Mouse (Mus musculus) induced T-regulatory cell, adult 2 months (primary cell): Measurements from ENCODE around the gene Gkap1.

ENCODE experiments used
- DNase-seq: peaks from one replicate; pipeline ENCODE4 v3.0.0-alpha.2; 2012; ENCODE audit warnings: low read depth

Gene Gkap1

DNA sequence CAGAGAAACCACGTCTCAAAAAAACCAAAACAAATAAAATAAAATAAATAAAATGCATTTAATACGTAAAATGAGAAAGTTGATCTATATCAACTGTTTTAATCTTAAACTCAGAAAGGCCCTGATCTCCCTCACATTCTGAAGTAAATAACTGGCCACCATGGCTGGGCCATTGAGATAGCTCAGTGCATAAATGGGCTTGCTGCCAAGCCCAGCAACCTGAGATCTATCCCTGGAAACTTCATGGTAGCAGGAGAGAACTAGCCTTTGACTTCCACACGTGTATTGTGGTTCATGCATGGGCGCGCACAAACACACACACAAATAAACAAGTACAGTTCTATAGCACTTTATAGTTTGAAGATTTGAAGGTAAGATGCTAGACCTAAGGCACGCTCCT, 74.2 kb downstream of the Gkap1 start:
- no peak for DNase-seq

DNA sequence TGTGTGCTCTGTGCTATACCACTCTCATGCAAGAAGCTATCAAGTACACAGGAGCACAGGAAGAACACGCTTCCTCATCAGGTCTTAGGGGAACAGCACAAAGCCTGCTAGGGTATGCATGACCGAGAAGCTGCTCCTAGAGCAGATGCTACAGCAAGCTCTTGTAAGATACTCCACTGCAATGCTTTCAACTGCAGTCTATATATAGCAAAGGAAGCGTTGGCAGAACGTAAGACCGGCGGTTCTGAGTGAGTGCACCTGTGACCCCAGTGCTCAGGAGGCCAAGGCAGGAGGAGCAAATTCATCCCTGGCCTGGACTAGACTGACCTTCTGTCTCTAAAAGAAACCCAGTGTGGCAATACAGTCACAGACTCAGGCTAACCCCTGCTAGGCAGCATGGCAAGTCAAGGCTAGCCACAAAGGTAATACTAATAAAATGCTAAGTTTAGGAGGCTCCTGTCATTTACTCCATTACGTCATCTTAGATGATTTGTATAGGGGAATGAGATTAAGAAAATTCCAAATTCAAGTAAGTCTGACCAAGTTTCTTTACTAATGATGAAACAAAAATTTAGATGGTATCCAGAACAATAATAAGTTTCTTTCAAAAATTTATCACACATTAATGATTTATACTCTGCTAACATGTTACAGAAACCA, 77.4 kb downstream of the Gkap1 start:
- no peak for DNase-seq

DNA sequence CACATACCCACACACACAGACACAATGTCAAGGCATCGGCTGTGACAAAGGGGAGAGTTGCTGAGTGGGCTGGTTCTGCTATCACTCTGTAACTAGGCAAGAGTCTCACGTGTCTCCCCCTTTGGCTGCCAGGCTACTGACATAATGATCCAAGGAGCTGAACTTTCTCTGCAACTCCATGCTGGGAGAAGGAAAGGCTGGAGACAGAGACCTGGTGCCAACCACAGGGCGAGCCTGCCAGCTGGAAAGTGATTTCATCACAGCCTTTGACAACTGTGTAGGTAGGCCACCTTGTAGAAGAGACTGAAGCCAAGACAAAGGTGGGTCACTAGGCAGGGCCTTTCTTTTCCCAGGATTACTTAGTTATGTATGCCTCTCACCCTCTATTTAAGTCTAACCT, 78.3 kb downstream of the Gkap1 start:
- no peak for DNase-seq

DNA sequence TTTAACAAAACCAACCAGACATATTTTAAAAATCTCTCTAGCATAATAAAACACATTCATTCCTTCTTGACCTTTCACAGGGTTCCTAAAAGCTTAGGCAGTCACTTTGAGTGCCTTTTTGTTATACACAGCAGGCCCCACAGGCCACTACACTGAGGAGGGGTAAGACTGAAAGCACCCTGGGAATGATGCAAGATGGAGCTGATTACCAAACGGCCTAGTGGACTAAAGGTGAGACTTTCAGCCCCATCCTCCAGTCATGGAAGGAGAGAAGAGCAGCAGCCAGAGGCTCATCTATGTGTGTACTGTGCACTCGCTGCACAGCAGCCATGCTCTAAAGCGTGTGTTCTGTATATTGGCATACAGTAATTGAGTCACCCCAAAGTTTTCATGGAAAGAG, 80.6 kb downstream of the Gkap1 start:
- no peak for DNase-seq

DNA sequence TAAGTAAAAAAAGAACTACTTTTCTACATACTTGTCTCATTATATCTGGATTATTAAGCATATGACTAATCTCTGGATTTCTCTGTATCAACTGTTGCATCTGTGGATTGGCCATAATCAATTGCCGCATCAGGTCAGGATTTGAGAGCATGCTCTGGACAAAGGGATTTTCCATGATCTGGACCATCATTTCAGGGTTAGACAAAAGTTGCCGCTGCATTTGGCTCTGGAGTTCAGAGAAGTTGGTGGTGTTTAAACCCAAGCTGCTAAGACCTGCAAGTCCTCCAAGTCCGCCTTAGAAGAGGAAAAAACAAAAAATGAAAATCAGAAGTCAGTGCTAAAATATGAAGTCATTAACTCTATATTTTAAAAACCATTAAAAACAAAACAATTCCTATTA, 82.3 kb downstream of the Gkap1 start:
- DNase-seq = no peak

DNA sequence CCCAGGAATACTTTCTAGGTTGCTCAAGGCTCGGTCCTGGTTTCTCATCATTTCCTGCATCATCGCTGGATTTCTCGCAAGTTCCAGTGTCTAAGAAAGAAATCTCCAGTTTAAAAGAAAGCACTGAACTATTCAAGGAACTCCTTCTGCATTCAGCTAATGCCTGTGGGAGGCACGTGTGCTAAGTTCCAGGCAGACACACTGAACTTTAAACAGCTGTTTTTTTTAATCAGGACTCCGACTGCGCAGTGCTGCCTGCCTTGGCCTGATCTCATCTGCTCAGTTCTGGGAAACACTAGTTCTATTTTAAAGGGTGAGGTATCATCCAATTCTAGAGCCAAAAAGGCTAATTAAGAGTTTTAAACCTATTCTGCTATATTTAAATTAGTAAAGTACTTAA, 83.4 kb downstream of the Gkap1 start:
- DNase-seq = no peak

DNA sequence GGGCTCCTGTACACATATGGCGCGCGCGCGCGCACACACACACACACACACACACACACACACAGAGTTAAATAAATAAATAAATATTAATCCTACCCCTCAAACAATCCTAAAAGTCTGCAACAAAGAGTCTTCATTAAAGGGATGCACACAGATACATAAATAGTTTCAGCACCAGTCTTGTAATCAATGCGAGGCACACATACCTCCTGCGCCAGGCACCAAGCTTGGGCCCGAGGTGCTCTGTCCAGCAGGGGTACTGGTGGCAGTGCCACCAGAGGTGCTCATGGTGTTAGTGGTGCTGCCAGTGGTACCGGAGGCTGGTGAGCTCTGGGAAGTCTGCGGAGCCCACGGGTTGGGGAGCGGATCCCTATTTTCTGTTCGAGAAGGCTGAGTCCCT, 84.0 kb downstream of the Gkap1 start:
- no peak for DNase-seq

DNA sequence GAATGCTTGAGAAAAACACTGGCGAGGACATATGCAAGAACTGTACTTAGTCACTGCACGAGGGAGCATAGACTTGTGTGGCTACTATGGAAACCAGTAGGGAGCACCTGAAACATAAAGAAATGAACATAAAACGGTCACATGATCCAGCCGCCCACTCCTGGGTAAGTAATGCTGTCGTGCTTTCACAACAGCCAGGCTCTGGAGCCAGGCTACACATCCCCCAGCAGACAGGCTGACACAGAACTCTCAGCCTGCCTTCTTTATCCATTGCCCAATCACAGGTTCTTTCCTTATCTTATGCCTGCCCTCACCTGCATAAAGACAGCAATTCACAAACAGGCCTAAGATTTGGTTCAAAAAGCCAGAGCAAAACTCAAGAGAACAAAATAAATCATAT, 86.0 kb downstream of the Gkap1 start:
- DNase-seq = no peak

DNA sequence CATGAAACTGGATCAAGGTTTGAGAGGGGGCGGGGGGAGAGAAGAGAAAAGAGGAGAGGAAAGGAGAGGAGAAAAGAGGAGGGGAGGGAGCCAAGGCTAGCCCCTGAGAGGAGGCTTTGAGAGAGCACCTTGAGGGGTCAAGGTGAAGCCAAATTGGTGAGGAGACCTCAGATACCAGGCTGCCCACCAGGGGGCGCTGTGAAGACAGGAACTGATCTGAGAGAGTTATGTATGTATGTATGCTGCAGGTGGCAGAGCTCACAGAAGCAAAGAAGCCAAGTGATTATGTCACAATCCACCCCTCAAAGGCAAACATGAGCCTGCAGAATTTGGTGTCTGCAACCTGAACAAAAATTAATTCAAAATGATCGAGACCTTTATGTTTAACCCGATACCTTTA, 87.1 kb downstream of the Gkap1 start:
- peak; percentile 90 for DNase-seq

DNA sequence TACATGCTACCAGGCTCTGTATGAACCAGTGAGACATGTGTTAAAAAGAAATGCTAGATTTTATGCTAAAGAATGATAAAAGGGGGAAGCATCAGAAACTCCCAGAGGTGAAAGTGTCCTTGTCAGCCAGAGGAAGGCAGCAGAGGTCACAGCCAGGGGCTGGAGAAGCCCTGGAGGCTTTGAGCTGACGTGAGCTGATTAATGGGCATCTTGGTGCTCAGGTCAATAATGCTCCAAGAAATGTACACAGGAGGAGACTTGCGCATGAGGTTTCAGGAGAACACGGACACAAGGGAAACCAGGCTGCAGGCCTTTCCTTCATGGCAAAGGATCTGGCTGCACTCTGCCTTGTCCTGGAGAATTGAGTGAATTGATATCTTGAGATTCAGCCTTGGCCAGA, 87.7 kb downstream of the Gkap1 start:
- no peak for DNase-seq

DNA sequence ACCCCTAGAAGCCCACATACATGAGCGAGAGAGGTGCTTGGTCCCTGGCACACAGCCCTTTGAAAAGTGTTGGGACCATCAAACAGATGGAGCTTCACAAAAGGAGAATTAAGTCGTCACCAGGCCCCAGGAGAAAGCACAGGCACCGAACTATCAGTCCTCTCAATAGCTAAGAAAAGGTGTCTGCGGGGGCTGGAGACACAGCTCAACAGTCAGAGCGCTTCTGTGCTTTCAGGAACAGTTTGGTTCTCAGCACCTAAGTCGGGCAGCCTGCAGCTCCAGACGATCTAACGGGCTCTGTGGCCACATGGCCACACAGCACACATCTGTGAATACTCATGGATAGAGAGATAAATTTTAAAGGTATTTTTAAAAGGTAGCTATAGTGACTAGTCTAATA, 89.2 kb downstream of the Gkap1 start:
- no peak for DNase-seq

DNA sequence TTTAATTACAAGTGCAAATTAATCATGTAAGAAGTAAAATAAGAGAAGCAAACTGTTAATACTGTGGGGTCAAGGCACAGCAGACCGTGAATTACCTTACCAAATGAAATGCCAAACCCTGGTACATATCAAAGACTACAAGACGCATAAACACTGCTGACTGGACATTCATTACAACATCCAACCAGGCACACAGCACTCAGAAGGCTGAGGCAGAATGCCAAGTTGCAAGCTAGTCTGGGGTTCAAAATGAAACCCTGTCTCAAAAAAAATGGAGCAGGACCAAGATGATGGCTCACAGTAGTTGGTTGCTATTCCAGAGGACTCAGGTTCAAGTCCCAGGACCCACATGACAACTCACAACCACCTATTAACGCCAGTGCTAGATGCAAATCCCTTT, 91.4 kb downstream of the Gkap1 start:
- no peak for DNase-seq
